In genomic region chr7:31115182-31115581, GRCm38 (mm10) we compare ENCODE assay signal across 8 mouse cellular contexts. TPM values are rescaled to one million over a fixed set of nuclear protein-coding genes. Genes with fewer than 3 reads are reported as not detected.
DNase-seq lines count a peak whose midpoint lies in the region; ATAC-seq and TF ChIP-seq lines count a peak whose summit lies in the region.

Gene Hpn, minus strand, starts transcription at chr7:31115290.

- TF ChIP-seq CTCF in kidney, postnatal 0 days (IDR thresholded peaks at IDR 0.05; ENCODE audit: low read depth): no peak
- TF ChIP-seq CTCF in lung, postnatal 0 days (IDR thresholded peaks at IDR 0.05): no peak

- peak within 1 kb of the TSS; percentile 45 for H3K4me2 ChIP-seq in heart, embryonic 11.5 days
- H3K4me2 ChIP-seq in embryonic facial prominence, embryonic 14.5 days (ENCODE audit: low read depth, low read length): peak within 1 kb of the TSS; percentile 47
- peak within 1 kb of the TSS; percentile 52 for H3K4me2 ChIP-seq in kidney, postnatal 0 days (ENCODE audit: low read length)
- H3K4me2 ChIP-seq in lung, postnatal 0 days (replicated peaks; ENCODE audit: low read depth, low read length): peak within 1 kb of the TSS; percentile 45
- no peak within 1 kb of the TSS for H3K4me2 ChIP-seq in midbrain, embryonic 14.5 days (ENCODE audit: low read length)
- no peak within 1 kb of the TSS for H3K4me2 ChIP-seq in forebrain, embryonic 11.5 days (ENCODE audit: low read depth, low read length, severe bottlenecking)

- no peaks in the 10 kb centered on the region for H3K36me3 ChIP-seq in heart, embryonic 11.5 days (ENCODE audit: control insufficient read depth, insufficient read depth, low read length)
- no peaks in the 10 kb centered on the region for H3K36me3 ChIP-seq in embryonic facial prominence, embryonic 14.5 days (ENCODE audit: control insufficient read depth, insufficient read depth, low read length)
- no peaks in the 10 kb centered on the region for H3K36me3 ChIP-seq in kidney, postnatal 0 days (ENCODE audit: insufficient read depth, low read length)
- H3K36me3 ChIP-seq in lung, postnatal 0 days (ENCODE audit: insufficient read depth, low read length): no peaks in the 10 kb centered on the region
- H3K36me3 ChIP-seq in midbrain, embryonic 14.5 days (ENCODE audit: control insufficient read depth, insufficient read depth, low read length): no peaks in the 10 kb centered on the region
- no peaks in the 10 kb centered on the region for H3K36me3 ChIP-seq in forebrain, embryonic 11.5 days (ENCODE audit: control insufficient read depth, insufficient read depth, low read length)

- H3K4me1 ChIP-seq in heart, embryonic 11.5 days (ENCODE audit: control insufficient read depth, insufficient read depth, low read length): peaks cover 27% of the 10 kb centered on the region
- 0 out of 2 replicates have a peak, but pooled peaks cover 4% of the 10 kb centered on the region for H3K4me1 ChIP-seq in embryonic facial prominence, embryonic 14.5 days (ENCODE audit: control insufficient read depth, insufficient read depth, low read length)
- H3K4me1 ChIP-seq in kidney, postnatal 0 days (replicated peaks; ENCODE audit: insufficient read depth, low read length): peaks cover 19% of the 10 kb centered on the region
- H3K4me1 ChIP-seq in lung, postnatal 0 days (ENCODE audit: insufficient read depth, low read depth, low read length): peaks cover 5% of the 10 kb centered on the region
- no peaks in the 10 kb centered on the region for H3K4me1 ChIP-seq in midbrain, embryonic 14.5 days (ENCODE audit: control insufficient read depth, insufficient read depth, low read length)
- peaks cover 2% of the 10 kb centered on the region; the same call in 1 of the 2 replicates for H3K4me1 ChIP-seq in forebrain, embryonic 11.5 days (replicated peaks; ENCODE audit: control insufficient read depth, insufficient read depth, low read length)

- intact Hi-C loops in heart, postnatal 10 days (cut with DNase I): no loop called here

- no peak for DNase-seq in heart, postnatal 10 days
- DNase-seq in embryonic facial prominence, embryonic 14.5 days (ENCODE audit: low spot score): peak; percentile 40
- no peak for DNase-seq in kidney, postnatal 0 days (ENCODE audit: low spot score)
- DNase-seq in lung, postnatal 0 days (ENCODE audit: low spot score): peak; percentile 70
- DNase-seq in midbrain, embryonic 14.5 days: no peak
- DNase-seq in retina, postnatal 1 day: no peak
- DNase-seq in forebrain, embryonic 11.5 days (ENCODE audit: low spot score): no peak

- no peak for TF ChIP-seq EP300 in lung, postnatal 0 days (IDR thresholded peaks at IDR 0.05)

- H3K27ac ChIP-seq in heart, embryonic 11.5 days (ENCODE audit: low read depth, low read length): peak within 1 kb of the TSS; percentile 78
- no peak within 1 kb of the TSS; the same call in 1 of the 2 replicates for H3K27ac ChIP-seq in embryonic facial prominence, embryonic 14.5 days (replicated peaks; ENCODE audit: low read depth, low read length)
- peak within 1 kb of the TSS; percentile 87 for H3K27ac ChIP-seq in kidney, postnatal 0 days
- H3K27ac ChIP-seq in lung, postnatal 0 days (ENCODE audit: low read length): peak within 1 kb of the TSS; percentile 22
- no peak within 1 kb of the TSS for H3K27ac ChIP-seq in midbrain, embryonic 14.5 days (replicated peaks; ENCODE audit: low read depth, low read length)
- no peak within 1 kb of the TSS for H3K27ac ChIP-seq in forebrain, embryonic 11.5 days (ENCODE audit: low read depth, low read length)

- H3K9ac ChIP-seq in heart, embryonic 11.5 days (ENCODE audit: low read depth, low read length): peak within 1 kb of the TSS; percentile 56; the same call in 1 of the 2 replicates
- H3K9ac ChIP-seq in embryonic facial prominence, embryonic 14.5 days (ENCODE audit: low read depth, low read length): 0 out of 2 replicates have a peak within 1 kb of the TSS, but pooled peaks have one; percentile 14
- H3K9ac ChIP-seq in kidney, postnatal 0 days (ENCODE audit: low read depth, low read length): peak within 1 kb of the TSS; percentile 44
- H3K9ac ChIP-seq in lung, postnatal 0 days (replicated peaks; ENCODE audit: low read depth): peak within 1 kb of the TSS; percentile 8; the same call in 1 of the 2 replicates
- H3K9ac ChIP-seq in midbrain, embryonic 14.5 days (replicated peaks; ENCODE audit: low read length): no peak within 1 kb of the TSS
- H3K9ac ChIP-seq in forebrain, embryonic 11.5 days (ENCODE audit: low read length): no peak within 1 kb of the TSS

- H3K9me3 ChIP-seq in heart, embryonic 11.5 days (replicated peaks; ENCODE audit: control insufficient read depth, low read length): no peaks in the 10 kb centered on the region
- no peaks in the 10 kb centered on the region for H3K9me3 ChIP-seq in embryonic facial prominence, embryonic 14.5 days (ENCODE audit: control insufficient read depth, low read length)
- H3K9me3 ChIP-seq in kidney, postnatal 0 days (replicated peaks; ENCODE audit: low read length): no peaks in the 10 kb centered on the region
- H3K9me3 ChIP-seq in lung, postnatal 0 days (ENCODE audit: low read length): no peaks in the 10 kb centered on the region
- no peaks in the 10 kb centered on the region for H3K9me3 ChIP-seq in midbrain, embryonic 14.5 days (ENCODE audit: control insufficient read depth, low read length)
- no peaks in the 10 kb centered on the region for H3K9me3 ChIP-seq in forebrain, embryonic 11.5 days (ENCODE audit: control insufficient read depth, low read length)

- no peaks in the 10 kb centered on the region; the same call in 1 of the 2 replicates for H3K27me3 ChIP-seq in heart, embryonic 11.5 days (ENCODE audit: control insufficient read depth, insufficient read depth, low read length)
- no peaks in the 10 kb centered on the region for H3K27me3 ChIP-seq in embryonic facial prominence, embryonic 14.5 days (replicated peaks; ENCODE audit: control insufficient read depth, insufficient read depth, low read length)
- no peaks in the 10 kb centered on the region for H3K27me3 ChIP-seq in kidney, postnatal 0 days (ENCODE audit: insufficient read depth, low read length)
- H3K27me3 ChIP-seq in lung, postnatal 0 days (replicated peaks; ENCODE audit: insufficient read depth, low read length): no peaks in the 10 kb centered on the region
- H3K27me3 ChIP-seq in midbrain, embryonic 14.5 days (ENCODE audit: control insufficient read depth, insufficient read depth, low read length): no peaks in the 10 kb centered on the region
- no peaks in the 10 kb centered on the region for H3K27me3 ChIP-seq in forebrain, embryonic 11.5 days (ENCODE audit: control insufficient read depth, insufficient read depth, low read length)

- 0 out of 2 replicates have a peak, but pooled peaks have one; percentile 6 for ATAC-seq in heart, embryonic 11.5 days (replicated peaks; ENCODE audit: insufficient number of reproducible peaks, low FRiP score, low TSS enrichment)
- peak; percentile 71 for ATAC-seq in embryonic facial prominence, embryonic 14.5 days (ENCODE audit: low read depth)
- ATAC-seq in kidney, postnatal 0 days (replicated peaks; ENCODE audit: low FRiP score, low read depth): peak; percentile 84
- peak; percentile 92 for ATAC-seq in lung, postnatal 0 days
- no peak for ATAC-seq in midbrain, embryonic 14.5 days (ENCODE audit: low FRiP score, low TSS enrichment)
- no peak for ATAC-seq in forebrain, embryonic 11.5 days (replicated peaks; ENCODE audit: low FRiP score)

- H3K4me3 ChIP-seq in heart, embryonic 11.5 days (ENCODE audit: low read depth, low read length): no peak within 1 kb of the TSS
- 0 out of 2 replicates have a peak within 1 kb of the TSS, but pooled peaks have one; percentile 3 for H3K4me3 ChIP-seq in embryonic facial prominence, embryonic 14.5 days (ENCODE audit: low read depth, low read length)
- H3K4me3 ChIP-seq in kidney, postnatal 0 days (replicated peaks; ENCODE audit: low read depth, low read length): peak within 1 kb of the TSS; percentile 24
- H3K4me3 ChIP-seq in lung, postnatal 0 days (ENCODE audit: low read depth, low read length): peak within 1 kb of the TSS; percentile 6; the same call in 1 of the 2 replicates
- H3K4me3 ChIP-seq in midbrain, embryonic 14.5 days (replicated peaks; ENCODE audit: low read depth, low read length): no peak within 1 kb of the TSS
- H3K4me3 ChIP-seq in forebrain, embryonic 11.5 days (ENCODE audit: low read depth, low read length): no peak within 1 kb of the TSS

- 13% methylated on average over 13 of the region's 15 CpGs for WGBS in heart, embryonic 11.5 days (ENCODE audit: insufficient replicate concordance)
- 15% methylated on average over 8 of the region's 15 CpGs for WGBS in embryonic facial prominence, embryonic 14.5 days
- 12% methylated on average over 13 of the region's 15 CpGs for WGBS in kidney, postnatal 0 days
- WGBS in lung, postnatal 0 days: 18% methylated on average over 14 of the region's 15 CpGs
- WGBS in midbrain, embryonic 14.5 days: 25% methylated on average over 11 of the region's 15 CpGs
- 14% methylated on average over 15 of the region's 15 CpGs for WGBS in forebrain, embryonic 11.5 days

RNA-seq across cellular contexts. Expression of gene Hpn, which starts in this region (rescaled TPM):
- polyA plus RNA-seq in heart, embryonic 11.5 days (2014; fragmentation: Nextera tagmentation; extraction: Ambion mirVana): 2.7 and 3.3 TPM in 2 replicates
- total RNA-seq in heart, postnatal 10 days (2021): 1 to 10 TPM; 2.5 to 3.0 TPM
- polyA plus RNA-seq in embryonic facial prominence, embryonic 14.5 days (2014; fragmentation: Nextera tagmentation; extraction: Ambion mirVana): 4.4 and 4.9 TPM in 2 replicates
- 106 and 110 TPM in 2 replicates for polyA plus RNA-seq in kidney, postnatal 0 days (2015; fragmentation: Nextera tagmentation; extraction: Ambion mirVana)
- 19.5 and 20.5 TPM in 2 replicates for polyA plus RNA-seq in lung, postnatal 0 days (2015; fragmentation: Nextera tagmentation; extraction: Ambion mirVana)
- polyA plus RNA-seq in midbrain, embryonic 14.5 days (2014; fragmentation: Nextera tagmentation; extraction: Ambion mirVana): 0.26 TPM in 1 of 2 replicates, not detected in the other
- 0.29 and 0.39 TPM in 2 replicates for polyA plus RNA-seq in forebrain, embryonic 11.5 days (2014; fragmentation: Nextera tagmentation; extraction: Ambion mirVana)

Comparison
In these comparisons a context has a peak if more than half of its experiments do, and no peak if none do; other contexts are left out.
1. ATAC-seq: peak in heart, embryonic 11.5 days (single experiment), embryonic facial prominence, embryonic 14.5 days (single experiment), kidney, postnatal 0 days (single experiment) and lung, postnatal 0 days (single experiment); none in midbrain, embryonic 14.5 days (single experiment) and forebrain, embryonic 11.5 days (single experiment).
2. H3K27ac ChIP-seq: peak in heart, embryonic 11.5 days (single experiment), kidney, postnatal 0 days (single experiment) and lung, postnatal 0 days (single experiment); none in embryonic facial prominence, embryonic 14.5 days (single experiment), midbrain, embryonic 14.5 days (single experiment) and forebrain, embryonic 11.5 days (single experiment).
3. H3K4me2 ChIP-seq: peak in heart, embryonic 11.5 days (single experiment), embryonic facial prominence, embryonic 14.5 days (single experiment), kidney, postnatal 0 days (single experiment) and lung, postnatal 0 days (single experiment); none in midbrain, embryonic 14.5 days (single experiment) and forebrain, embryonic 11.5 days (single experiment).
4. H3K4me3 ChIP-seq: peak in embryonic facial prominence, embryonic 14.5 days (single experiment), kidney, postnatal 0 days (single experiment) and lung, postnatal 0 days (single experiment); none in heart, embryonic 11.5 days (single experiment), midbrain, embryonic 14.5 days (single experiment) and forebrain, embryonic 11.5 days (single experiment).
5. H3K9ac ChIP-seq: peak in heart, embryonic 11.5 days (single experiment), embryonic facial prominence, embryonic 14.5 days (single experiment), kidney, postnatal 0 days (single experiment) and lung, postnatal 0 days (single experiment); none in midbrain, embryonic 14.5 days (single experiment) and forebrain, embryonic 11.5 days (single experiment).
6. DNase-seq: peak in embryonic facial prominence, embryonic 14.5 days (single experiment) and lung, postnatal 0 days (single experiment); none in heart, postnatal 10 days (0 of 2), kidney, postnatal 0 days (single experiment), midbrain, embryonic 14.5 days (single experiment), retina, postnatal 1 day (single experiment) and forebrain, embryonic 11.5 days (single experiment).